Mouse (Mus musculus) bone marrow, adult 2 months (tissue): ENCODE measurements around the gene Rabl3. TPM values are rescaled to one million over a fixed set of nuclear protein-coding genes. Genes with fewer than 3 reads are reported as not detected.

Source experiments
- H3K27ac ChIP-seq: fragments of 200-500 bp; 2 replicates; pipeline ENCODE4 v1.5.1; 2012; ENCODE audit warnings: low read depth, mild to moderate bottlenecking, control low read depth, inconsistent platforms, low read length; ENCODE audit not compliant: control insufficient read depth, poor library complexity, insufficient read depth
- H3K4me1 ChIP-seq: fragments of 200-500 bp; 2 replicates; pipeline ENCODE4 v1.6.1; 2011; ENCODE audit warnings: low read length; ENCODE audit not compliant: control insufficient read depth, insufficient read depth
- H3K4me3 ChIP-seq: fragments of 200-500 bp; replicated peaks from 2 replicates; pipeline ENCODE3; 2011; ENCODE audit warnings: mild to moderate bottlenecking, low read depth, low read length, control low read depth; ENCODE audit not compliant: control insufficient read depth
- CTCF ChIP-seq: fragments of 200-500 bp; IDR thresholded peaks from 2 replicates; pipeline ENCODE4 v1.5.1; 2011; ENCODE audit warnings: low read length, control low read depth; ENCODE audit not compliant: control insufficient read depth, insufficient read depth
- POLR2A ChIP-seq: fragments of 200-500 bp; IDR thresholded peaks from 2 replicates; pipeline ENCODE4 v1.6.1; 2011; ENCODE audit warnings: low read depth, mild to moderate bottlenecking, control low read depth, low read length, borderline replicate concordance; ENCODE audit not compliant: control insufficient read depth
- WGBS: fragments of 180-500 bp; shearing (Covaris S2); methylation state at CpG from one replicate; pipeline ENCODE4 v1.1.7; 2018; 5-methylcytosine and 5-hydroxymethylcytosine counted together
- polyA plus RNA-seq: library from polyadenylated mRNA; stranded (reverse); fragments of >200 nt; gene quantifications from 2 replicates; pipeline ENCODE4 v1.2.4, GENCODE M21; 2011; ENCODE audit warnings: low replicate concordance; ENCODE audit not compliant: missing spikeins, insufficient read depth, insufficient read length

The Rabl3 gene
- polyA plus RNA-seq = 4.5 and 6.8 TPM in 2 replicates

DNA sequence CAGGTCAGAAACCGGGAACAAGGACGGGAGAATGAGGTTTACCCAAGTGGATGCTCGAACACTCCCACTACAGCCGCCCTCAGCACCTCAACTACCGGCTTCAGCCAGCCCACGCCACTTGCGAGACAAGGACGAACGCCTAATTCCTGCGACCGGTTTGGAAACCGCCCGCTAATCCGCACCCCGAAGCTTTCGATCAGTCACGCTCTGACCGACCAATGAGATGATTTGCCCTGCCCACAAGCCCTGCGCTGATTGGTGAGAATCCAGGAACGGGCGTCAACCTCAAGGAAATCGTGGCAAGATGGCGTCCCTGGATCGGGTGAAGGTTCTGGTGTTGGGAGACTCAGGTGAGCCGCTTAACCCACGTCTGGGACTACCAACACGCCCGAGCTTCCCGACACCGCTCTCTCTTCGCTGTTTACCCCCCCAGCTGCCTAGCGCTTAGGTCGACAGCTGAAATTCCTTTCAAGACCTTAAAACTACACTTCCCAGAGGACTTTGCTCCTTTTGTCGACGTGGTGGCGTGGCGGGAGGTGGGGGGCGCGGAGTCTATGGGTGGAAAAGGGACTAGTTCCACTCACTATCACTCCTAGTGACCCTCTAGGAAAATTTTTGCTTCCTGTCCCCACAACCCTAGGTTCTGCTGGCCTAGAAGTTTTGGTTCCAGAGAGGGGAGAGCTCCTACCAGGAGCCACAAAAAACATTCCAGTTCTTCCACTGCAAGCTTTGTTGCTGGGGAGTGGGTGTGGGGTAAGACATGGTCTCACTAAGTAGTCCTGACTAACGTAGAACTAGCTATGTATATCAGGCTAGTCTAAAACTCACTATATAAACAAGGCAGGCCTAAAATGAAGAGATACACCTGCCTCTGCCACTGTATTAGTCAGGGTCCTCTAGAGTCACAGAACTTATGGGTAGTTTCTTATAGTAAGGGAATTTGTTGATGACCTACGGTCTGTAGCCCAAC is at the start of gene Rabl3, which contains the start of gene Gtf2e1:
Gene Rabl3, plus strand, starts transcription at position 275 of the 970 bp plus-strand sequence.
Gene Gtf2e1, minus strand, starts transcription at position 179 of the 970 bp plus-strand sequence.
- H3K4me3 ChIP-seq = peak within 1 kb of the TSS; percentile 64
- peak within 1 kb of the TSS; percentile 62 for H3K27ac ChIP-seq
- TF ChIP-seq POLR2A (peak; percentile 90), CTCF (no peak)
- WGBS = 1% methylated on average over 41 of the region's 41 CpGs
- no peaks in the 10 kb centered on the region; the same call in 1 of the 2 replicates for H3K4me1 ChIP-seq

DNA sequence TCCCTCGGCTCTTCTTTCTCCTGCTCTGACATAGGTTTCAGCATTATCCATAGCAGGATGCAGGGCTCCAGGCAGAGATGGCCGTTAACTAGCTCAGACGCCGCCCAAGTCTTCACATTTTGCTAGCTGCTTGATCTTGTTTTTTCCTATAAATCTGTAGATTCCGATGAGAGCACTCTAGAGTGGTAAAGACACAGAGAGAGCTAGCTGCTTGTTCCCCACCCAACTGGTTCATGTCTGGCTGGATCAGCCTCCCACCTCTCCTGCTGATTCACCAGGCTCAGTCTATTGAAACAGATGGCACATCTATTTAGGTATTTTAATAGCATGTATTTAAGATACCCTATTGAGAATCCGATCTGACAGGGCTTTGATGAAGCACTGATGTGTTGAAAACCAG is 44.7 kb upstream of the Rabl3 start:
- Histone ChIP-seq H3K4me3 (no peak overlapping the region), H3K4me1 (no peaks in the 10 kb centered on the region), H3K27ac (no peak overlapping the region)
- TF ChIP-seq CTCF (no peak), POLR2A (no peak)
- WGBS = 76% methylated on average over 6 of the region's 6 CpGs

DNA sequence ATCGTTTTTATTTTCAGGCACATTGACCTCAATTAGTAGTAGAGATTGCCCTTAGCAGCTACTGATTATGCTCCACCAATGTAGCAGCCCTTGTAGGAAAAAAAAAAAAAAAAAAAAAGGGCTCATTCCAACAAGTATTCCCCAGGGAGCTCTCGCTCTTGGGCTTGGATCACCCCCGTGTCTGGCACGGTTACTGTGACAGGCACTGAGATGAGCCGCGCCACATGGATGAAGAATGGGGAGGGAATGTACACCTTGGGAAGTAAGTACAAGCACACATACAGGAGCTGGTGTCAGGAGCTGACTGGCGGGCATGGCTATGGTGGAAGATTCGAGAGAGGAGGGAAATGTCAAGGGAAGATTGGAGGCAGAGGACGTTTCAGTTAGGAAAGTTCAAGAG is 41.1 kb upstream of the Rabl3 start:
- Histone ChIP-seq H3K4me3 (no peak overlapping the region), H3K27ac (no peak overlapping the region), H3K4me1 (no peaks in the 10 kb centered on the region)
- TF ChIP-seq POLR2A (no peak), CTCF (no peak)
- WGBS = 78% methylated on average over 9 of the region's 9 CpGs

DNA sequence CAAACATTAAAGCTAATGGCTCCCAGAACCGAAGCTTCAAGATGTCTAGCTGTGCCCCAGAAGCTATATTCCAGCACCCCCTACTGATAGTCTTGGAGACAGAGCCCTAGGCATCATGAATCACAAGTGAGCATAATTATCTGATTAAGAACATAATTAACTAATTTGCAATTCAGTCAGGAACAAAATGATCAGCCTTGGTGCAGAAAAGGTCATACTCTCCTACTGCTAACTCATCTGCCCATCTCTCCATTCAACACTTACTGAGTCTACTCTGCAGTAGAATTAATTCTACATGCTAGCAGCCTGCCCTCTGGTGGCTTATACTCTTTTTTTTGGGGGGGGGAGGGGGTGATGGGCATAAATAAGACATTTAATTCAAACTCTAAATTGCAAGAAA is 35.2 kb upstream of the Rabl3 start:
- Histone ChIP-seq H3K27ac (no peak overlapping the region), H3K4me3 (no peak overlapping the region), H3K4me1 (no peaks in the 10 kb centered on the region)
- WGBS = 66% methylated on average over 1 of the region's 1 CpGs
- TF ChIP-seq CTCF = no peak
- TF ChIP-seq POLR2A = no peak

DNA sequence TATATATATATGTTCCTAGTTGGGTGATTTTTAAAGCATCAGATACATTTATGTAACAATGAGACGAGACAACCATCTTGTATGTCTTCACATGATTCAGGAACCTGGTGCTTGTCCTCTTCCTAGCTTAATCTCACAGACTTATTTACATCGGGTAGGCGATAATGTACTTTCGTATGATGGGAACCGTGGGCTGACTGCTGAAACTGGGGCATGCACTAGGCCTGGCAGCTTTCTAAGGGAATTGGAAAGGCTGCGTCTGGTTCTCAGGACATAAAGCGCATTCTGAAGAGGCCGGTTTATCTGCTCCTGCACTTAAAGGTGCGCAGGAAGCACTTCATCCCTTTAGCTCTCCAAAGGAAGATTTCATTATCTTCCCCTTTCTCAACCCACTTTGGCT is 32.9 kb upstream of the Rabl3 start:
- H3K4me3 ChIP-seq = no peak overlapping the region
- 91% methylated on average over 9 of the region's 9 CpGs for WGBS
- H3K27ac ChIP-seq = no peak overlapping the region
- no peaks in the 10 kb centered on the region for H3K4me1 ChIP-seq
- no peak for TF ChIP-seq CTCF
- TF ChIP-seq POLR2A = no peak

DNA sequence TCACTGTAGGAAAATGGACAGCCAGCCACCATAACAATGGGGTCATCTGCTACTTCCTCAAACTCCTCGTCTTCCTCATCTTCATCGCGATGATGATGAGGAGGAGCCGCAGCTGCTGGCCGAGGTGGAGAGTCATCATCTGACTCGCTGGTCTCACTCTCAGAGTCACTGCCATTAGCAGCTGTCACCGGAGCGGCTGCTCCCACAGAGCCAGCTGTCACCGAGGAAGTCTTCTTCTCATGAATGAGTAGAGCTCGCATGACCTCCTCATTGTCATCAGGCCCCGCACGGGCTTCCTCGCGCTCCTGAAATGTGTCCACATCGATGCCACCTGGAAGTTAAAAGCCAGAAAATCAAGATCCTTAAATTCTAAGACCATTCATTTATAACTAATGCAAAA is 28.2 kb upstream of the Rabl3 start:
- no peaks in the 10 kb centered on the region for H3K4me1 ChIP-seq
- no peak overlapping the region for H3K27ac ChIP-seq
- 92% methylated on average over 15 of the region's 15 CpGs for WGBS
- H3K4me3 ChIP-seq = no peak overlapping the region
- TF ChIP-seq POLR2A = no peak
- no peak for TF ChIP-seq CTCF

DNA sequence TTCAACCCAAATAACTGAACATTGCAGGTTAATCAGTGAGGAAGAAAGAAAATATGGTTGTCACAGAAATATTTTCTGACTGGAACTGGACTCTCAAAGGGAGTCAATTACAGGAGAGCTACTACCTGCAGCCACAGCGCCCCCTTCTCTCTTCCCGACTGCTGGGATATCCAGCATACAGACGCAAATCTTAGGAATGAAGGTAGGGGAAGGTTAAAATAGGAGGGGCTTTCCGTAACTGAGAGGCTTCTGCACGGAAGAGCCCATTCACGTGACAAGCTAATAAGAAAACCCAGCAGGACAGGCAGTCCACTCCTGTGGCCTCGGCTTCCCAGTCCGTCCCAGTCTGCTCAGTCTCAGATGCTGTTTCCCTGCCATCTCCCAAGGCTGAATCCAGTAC is 25.0 kb upstream of the Rabl3 start:
- TF ChIP-seq CTCF (no peak), POLR2A (no peak)
- no peak overlapping the region for H3K4me3 ChIP-seq
- no peak overlapping the region for H3K27ac ChIP-seq
- H3K4me1 ChIP-seq = no peaks in the 10 kb centered on the region
- WGBS = 92% methylated on average over 8 of the region's 8 CpGs

DNA sequence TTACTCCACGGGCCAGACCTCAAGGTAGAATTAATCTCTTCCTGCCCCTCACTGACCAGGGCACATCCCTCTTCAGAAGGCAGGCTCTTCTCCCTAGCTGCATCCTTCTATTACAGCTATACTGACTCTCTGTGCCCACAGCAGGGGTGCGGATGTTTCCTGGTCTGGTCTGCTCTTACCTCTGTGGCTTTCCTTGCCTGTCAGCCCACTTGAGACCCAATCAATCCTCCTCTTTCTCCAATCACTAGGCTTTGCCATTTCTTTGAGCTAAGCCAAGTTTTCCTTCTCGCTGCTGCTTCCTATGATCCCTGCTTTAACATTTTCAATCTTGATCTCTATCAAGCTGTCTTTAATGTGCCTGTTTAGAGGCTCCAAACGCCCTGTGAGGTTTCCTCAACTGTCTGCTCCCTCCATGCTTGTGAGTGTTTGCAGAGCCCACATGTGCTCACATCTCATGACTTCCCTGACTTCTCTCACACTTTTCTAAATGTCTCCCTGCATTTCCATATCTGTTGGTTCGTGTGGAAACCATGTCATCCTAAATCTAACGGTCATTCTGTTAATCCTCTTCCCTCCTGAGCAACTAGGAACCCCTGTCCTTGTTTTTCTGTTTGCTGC is 23.2 kb upstream of the Rabl3 start:
- 83% methylated on average over 6 of the region's 6 CpGs for WGBS
- H3K4me1 ChIP-seq = no peaks in the 10 kb centered on the region
- no peak overlapping the region for H3K27ac ChIP-seq
- H3K4me3 ChIP-seq = no peak overlapping the region
- TF ChIP-seq POLR2A = no peak
- TF ChIP-seq CTCF = no peak
